Mouse (Mus musculus): ENCODE results near the gene Mthfd2l. TPM values are rescaled to one million over a fixed set of nuclear protein-coding genes. Genes with fewer than 3 reads are reported as not detected.

Gene Mthfd2l
- polyA plus RNA-seq, 1 experiment from 2014 or later = 44.2 TPM

DNA sequence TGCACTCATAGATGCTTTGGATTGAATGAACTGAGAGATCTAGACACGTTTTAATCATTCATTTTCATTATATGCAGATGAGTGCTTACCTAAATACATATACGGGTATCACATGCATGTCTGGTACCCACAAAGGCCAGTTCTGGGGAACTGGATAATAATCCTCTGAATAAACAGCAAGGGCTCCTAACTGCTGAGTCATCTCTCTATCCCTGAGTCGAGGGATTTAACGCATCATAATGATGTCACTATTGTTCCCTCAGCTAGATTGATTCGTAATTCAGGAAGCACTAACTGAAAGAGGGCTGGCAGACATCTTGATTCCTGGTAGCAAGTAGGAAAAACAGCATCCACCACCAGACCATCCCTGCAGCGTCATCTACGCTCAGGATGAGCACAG is 30.2 kb upstream of the Mthfd2l start:
- Histone ChIP-seq H3K27me3 (peaks cover 26% of the 10 kb centered on the region), H3K4me2 (no peak overlapping the region), H3K36me3 (no peaks in the 10 kb centered on the region), H3K4me3 (no peak overlapping the region), H3K9ac (no peak overlapping the region), H3K9me3 (no peaks in the 10 kb centered on the region), H3K27ac (no peak overlapping the region), H3K4me1 (peaks cover 24% of the 10 kb centered on the region)
- ATAC-seq (ENCODE audit: borderline replicate concordance, extremely low read depth, low FRiP score, low TSS enrichment) = no peak
- 58% methylated on average over 7 of the region's 7 CpGs for WGBS

GRCm38 (mm10) chr5:90902380-90903260 is 28.3 kb upstream of the Mthfd2l start:
- ATAC-seq (ENCODE audit: borderline replicate concordance, extremely low read depth, low FRiP score, low TSS enrichment) = no peak
- Histone ChIP-seq H3K27ac (no peak overlapping the region), H3K4me1 (peaks cover 24% of the 10 kb centered on the region), H3K9ac (0 out of 2 replicates have a peak overlapping the region, but pooled peaks have one; percentile 16), H3K4me2 (peak overlapping the region; percentile 57), H3K9me3 (no peaks in the 10 kb centered on the region), H3K27me3 (peaks cover 30% of the 10 kb centered on the region), H3K4me3 (peak overlapping the region; percentile 24), H3K36me3 (no peaks in the 10 kb centered on the region)
- WGBS = 11% methylated on average over 10 of the region's 10 CpGs

- Histone ChIP-seq H3K4me2 (peak within 1 kb of the TSS; percentile 57), H3K27me3 (peaks cover 30% of the 10 kb centered on the region), H3K27ac (no peak within 1 kb of the TSS), H3K4me1 (peaks cover 21% of the 10 kb centered on the region), H3K36me3 (no peaks in the 10 kb centered on the region), H3K9me3 (no peaks in the 10 kb centered on the region), H3K4me3 (peak within 1 kb of the TSS; percentile 24), H3K9ac (0 out of 2 replicates have a peak within 1 kb of the TSS, but pooled peaks have one; percentile 16)
- peak; percentile 85 for ATAC-seq (ENCODE audit: borderline replicate concordance, extremely low read depth, low FRiP score, low TSS enrichment)
- WGBS = 10% methylated on average over 22 of the region's 22 CpGs
These were observed 27.4 kb upstream of the Mthfd2l start, which contains the start of gene Cxcl2 for GRCm38 (mm10) chr5:90903339-90904020. TSS of gene Cxcl2 (plus strand) at chr5:90903871.

DNA sequence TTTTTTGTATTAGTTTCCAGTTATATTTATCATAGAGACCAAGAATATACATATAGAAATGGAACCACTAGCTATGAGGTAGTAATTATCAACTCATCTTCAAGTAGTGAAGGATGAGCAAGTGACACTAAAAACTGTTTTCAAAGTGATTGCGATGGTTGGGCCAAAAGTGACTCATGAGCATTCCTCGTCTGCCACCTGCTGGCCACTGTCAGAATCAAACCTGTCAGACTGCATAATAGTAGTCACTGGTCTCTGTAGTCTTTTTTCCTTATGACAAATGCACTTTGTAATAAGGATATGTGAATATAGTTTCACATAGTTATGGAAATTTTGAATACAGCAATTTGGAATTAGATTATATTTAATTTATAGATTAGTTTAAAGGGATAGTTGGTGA is 21.9 kb upstream of the Mthfd2l start:
- Histone ChIP-seq H3K27ac (no peak overlapping the region), H3K9me3 (no peaks in the 10 kb centered on the region), H3K27me3 (peaks cover 20% of the 10 kb centered on the region), H3K36me3 (no peaks in the 10 kb centered on the region), H3K4me3 (no peak overlapping the region), H3K4me2 (no peak overlapping the region), H3K4me1 (no peaks in the 10 kb centered on the region), H3K9ac (no peak overlapping the region)
- no peak for ATAC-seq (ENCODE audit: borderline replicate concordance, extremely low read depth, low FRiP score, low TSS enrichment)
- WGBS = 3% methylated on average over 2 of the region's 2 CpGs

DNA sequence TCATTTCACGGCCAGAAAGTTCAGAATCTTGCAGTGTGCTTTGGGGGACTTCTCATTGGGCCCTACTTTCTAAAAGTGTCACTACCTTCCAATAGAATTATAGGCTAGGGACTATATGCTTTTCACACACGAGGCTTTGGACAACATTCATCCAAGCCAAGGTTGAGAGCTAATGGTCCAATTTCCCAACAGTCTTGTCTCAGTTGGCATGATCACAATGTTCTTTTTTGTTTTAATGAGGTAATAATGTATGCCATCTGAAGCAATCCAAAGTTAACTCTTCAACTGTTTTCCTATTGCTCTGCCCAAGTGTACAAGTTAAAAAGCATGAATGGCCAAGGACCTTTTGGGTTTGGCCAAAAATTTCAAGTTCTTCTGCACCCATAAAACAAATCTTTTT is 11.4 kb upstream of the Mthfd2l start:
- Histone ChIP-seq H3K27ac (no peak overlapping the region), H3K36me3 (no peaks in the 10 kb centered on the region), H3K4me2 (no peak overlapping the region), H3K27me3 (no peaks in the 10 kb centered on the region), H3K9ac (no peak overlapping the region), H3K4me3 (no peak overlapping the region), H3K9me3 (no peaks in the 10 kb centered on the region), H3K4me1 (no peaks in the 10 kb centered on the region)
- WGBS = 72% methylated on average over 2 of the region's 2 CpGs
- no peak for ATAC-seq (ENCODE audit: borderline replicate concordance, extremely low read depth, low FRiP score, low TSS enrichment)

DNA sequence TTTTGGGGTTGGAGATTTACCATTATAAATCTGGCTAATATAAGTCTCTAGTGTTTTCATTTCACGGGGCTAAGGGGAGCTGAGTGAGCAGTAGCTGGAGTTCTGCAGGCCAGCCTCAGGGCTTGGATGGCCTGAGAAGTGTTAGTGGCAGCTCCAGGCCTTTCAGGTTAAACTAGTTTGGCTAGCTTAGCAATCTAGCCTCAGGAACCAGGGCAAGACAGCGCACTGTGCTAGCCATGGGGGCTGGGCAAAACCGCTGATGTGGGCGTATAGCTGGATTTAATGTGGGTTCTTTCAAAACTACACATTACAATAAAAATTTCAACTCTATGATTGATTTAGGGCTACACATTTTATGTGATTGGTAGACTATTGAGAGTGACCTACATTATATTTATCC is 8.0 kb upstream of the Mthfd2l start:
- Histone ChIP-seq H3K4me1 (no peaks in the 10 kb centered on the region), H3K4me3 (no peak overlapping the region), H3K27me3 (no peaks in the 10 kb centered on the region), H3K36me3 (no peaks in the 10 kb centered on the region), H3K4me2 (no peak overlapping the region), H3K9me3 (no peaks in the 10 kb centered on the region), H3K9ac (no peak overlapping the region), H3K27ac (no peak overlapping the region)
- ATAC-seq (ENCODE audit: borderline replicate concordance, extremely low read depth, low FRiP score, low TSS enrichment) = no peak
- 74% methylated on average over 4 of the region's 4 CpGs for whole genome bisulfite sequencing

DNA sequence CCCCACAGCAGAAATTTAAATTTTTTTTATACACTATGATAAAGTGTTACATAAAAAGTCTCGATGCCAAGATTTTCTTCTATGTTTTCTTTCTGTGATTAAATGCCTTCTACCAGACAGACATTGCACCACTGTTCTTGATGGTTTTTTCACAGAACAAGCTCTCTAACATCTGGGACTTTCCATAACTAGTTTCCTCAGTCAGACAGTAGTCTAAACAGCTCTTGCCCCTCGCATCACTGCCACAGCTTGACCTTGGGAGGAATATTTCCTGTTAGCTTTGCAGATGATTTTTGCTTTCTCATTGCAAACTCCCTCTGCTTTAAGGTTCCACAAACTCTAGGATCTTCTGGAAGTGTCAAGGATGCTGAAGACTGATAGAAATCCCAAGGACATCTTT is 371 bp upstream of the Mthfd2l start:
- H3K4me3 ChIP-seq = peak overlapping the region; percentile 75
- H3K9me3 ChIP-seq = no peaks in the 10 kb centered on the region
- ATAC-seq (ENCODE audit: borderline replicate concordance, extremely low read depth, low FRiP score, low TSS enrichment) = peak; percentile 28; the same call in 1 of the 2 replicates
- peak overlapping the region; percentile 56 for H3K4me2 ChIP-seq
- 20% methylated on average over 2 of the region's 2 CpGs for WGBS
- H3K27me3 ChIP-seq = no peaks in the 10 kb centered on the region
- H3K9ac ChIP-seq = peak overlapping the region; percentile 91
- peaks cover 10% of the 10 kb centered on the region for H3K4me1 ChIP-seq
- H3K36me3 ChIP-seq = peaks cover 14% of the 10 kb centered on the region; the same call in 1 of the 2 replicates
- H3K27ac ChIP-seq = peak overlapping the region; percentile 99

DNA sequence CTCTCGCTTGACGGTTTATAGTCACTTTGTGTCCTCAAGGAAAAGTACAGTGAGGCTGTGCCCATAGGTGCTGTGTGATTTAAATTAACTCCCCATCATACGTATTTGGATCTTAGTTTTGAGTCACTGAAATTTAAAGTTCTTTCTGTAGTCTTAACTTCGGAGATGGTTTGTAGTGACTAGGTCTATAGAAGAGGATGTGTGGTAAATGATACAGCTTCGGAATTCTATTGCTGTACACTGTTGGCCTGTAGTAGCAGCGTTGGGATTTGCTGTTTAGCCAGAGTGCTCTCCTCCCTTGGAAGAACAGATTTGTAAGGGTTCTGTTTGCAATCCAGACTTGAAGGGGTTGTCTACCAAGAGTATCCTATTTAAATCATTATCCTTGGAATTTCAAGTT is 994 bp downstream of the Mthfd2l start:
- Histone ChIP-seq H3K9me3 (no peaks in the 10 kb centered on the region), H3K4me2 (peak overlapping the region; percentile 56), H3K4me1 (peaks cover 10% of the 10 kb centered on the region), H3K27me3 (no peaks in the 10 kb centered on the region), H3K27ac (peak overlapping the region; percentile 99), H3K36me3 (peaks cover 14% of the 10 kb centered on the region; the same call in 1 of the 2 replicates), H3K4me3 (peak overlapping the region; percentile 75), H3K9ac (peak overlapping the region; percentile 91)
- 1% methylated on average over 6 of the region's 6 CpGs for WGBS
- peak; percentile 1; the same call in 1 of the 2 replicates for ATAC-seq (ENCODE audit: borderline replicate concordance, extremely low read depth, low FRiP score, low TSS enrichment)

DNA sequence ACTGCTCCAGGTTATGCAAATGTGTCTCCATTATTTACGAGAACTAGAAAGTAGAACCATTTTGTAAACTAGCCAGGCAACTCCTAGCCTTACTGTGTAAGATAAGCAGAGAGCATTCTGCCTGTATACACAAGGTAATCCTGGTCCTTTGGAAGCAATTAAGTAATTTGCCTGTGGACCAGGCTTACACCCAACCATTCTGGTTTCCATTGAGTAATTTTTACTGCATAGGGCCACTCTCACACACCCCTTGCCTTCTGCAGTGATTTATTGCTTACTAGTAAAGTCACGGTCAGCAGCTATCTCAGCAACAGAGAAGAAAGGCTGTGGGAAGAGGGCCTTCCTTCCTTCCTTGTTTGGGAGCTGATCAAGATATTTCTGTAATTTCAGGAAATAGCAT is 5.8 kb downstream of the Mthfd2l start:
- no peak for ATAC-seq (ENCODE audit: borderline replicate concordance, extremely low read depth, low FRiP score, low TSS enrichment)
- 66% methylated on average over 2 of the region's 2 CpGs for WGBS
- no peak overlapping the region for H3K9ac ChIP-seq

DNA sequence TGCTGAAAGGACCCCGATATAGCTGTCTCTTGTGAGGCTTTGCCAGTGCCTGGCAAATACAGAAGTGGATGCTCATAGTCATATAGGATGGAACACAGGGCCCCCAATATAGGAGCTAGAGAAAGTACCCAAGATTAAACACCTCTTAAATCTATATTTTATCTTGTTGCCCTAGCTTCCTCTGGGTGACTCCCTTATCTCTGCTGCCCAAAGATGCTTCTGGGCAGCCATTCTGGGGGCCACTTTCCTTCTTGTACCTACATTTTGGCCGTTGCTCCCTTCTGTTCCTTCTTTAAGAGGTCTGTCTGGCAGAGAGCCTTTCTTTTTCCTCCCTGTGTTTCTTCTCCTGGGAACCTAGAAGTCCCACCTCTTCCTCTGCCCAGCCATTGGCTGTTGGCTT is 14.5 kb downstream of the Mthfd2l start:
- Histone ChIP-seq H3K9me3 (no peaks in the 10 kb centered on the region), H3K4me1 (no peaks in the 10 kb centered on the region), H3K27me3 (no peaks in the 10 kb centered on the region), H3K27ac (no peak overlapping the region), H3K36me3 (no peaks in the 10 kb centered on the region), H3K9ac (no peak overlapping the region), H3K4me2 (no peak overlapping the region), H3K4me3 (no peak overlapping the region)
- WGBS = 90% methylated on average over 2 of the region's 2 CpGs
- no peak for ATAC-seq (ENCODE audit: borderline replicate concordance, extremely low read depth, low FRiP score, low TSS enrichment)

More for the DNA sequence above, 5.8 kb downstream of the Mthfd2l start:
- Histone ChIP-seq H3K4me3 (no peak overlapping the region), H3K9me3 (no peaks in the 10 kb centered on the region), H3K36me3 (peaks cover 14% of the 10 kb centered on the region; the same call in 1 of the 2 replicates), H3K27me3 (no peaks in the 10 kb centered on the region), H3K27ac (no peak overlapping the region), H3K4me2 (no peak overlapping the region), H3K4me1 (peaks cover 6% of the 10 kb centered on the region)

- no peak overlapping the region for H3K4me2 ChIP-seq
- no peak overlapping the region for H3K9ac ChIP-seq
- H3K4me3 ChIP-seq = no peak overlapping the region
- H3K27me3 ChIP-seq = no peaks in the 10 kb centered on the region
- H3K27ac ChIP-seq = no peak overlapping the region
- no peaks in the 10 kb centered on the region for H3K9me3 ChIP-seq
- no peak for ATAC-seq (ENCODE audit: borderline replicate concordance, extremely low read depth, low FRiP score, low TSS enrichment)
- no peaks in the 10 kb centered on the region for H3K4me1 ChIP-seq
- 76% methylated on average over 15 of the region's 15 CpGs for WGBS
- H3K36me3 ChIP-seq = no peaks in the 10 kb centered on the region
These were observed 18.6 kb downstream of the Mthfd2l start for GRCm38 (mm10) chr5:90949499-90949898.

- no peaks in the 10 kb centered on the region for H3K4me1 ChIP-seq
- no peaks in the 10 kb centered on the region for H3K27me3 ChIP-seq
- no peak overlapping the region for H3K4me3 ChIP-seq
- H3K27ac ChIP-seq = no peak overlapping the region
- no peak overlapping the region for H3K9ac ChIP-seq
- WGBS = 19% methylated on average over 2 of the region's 2 CpGs
- H3K9me3 ChIP-seq = no peaks in the 10 kb centered on the region
- H3K36me3 ChIP-seq = no peaks in the 10 kb centered on the region
- no peak for ATAC-seq (ENCODE audit: borderline replicate concordance, extremely low read depth, low FRiP score, low TSS enrichment)
- no peak overlapping the region for H3K4me2 ChIP-seq
These were observed 20.6 kb downstream of the Mthfd2l start for GRCm38 (mm10) chr5:90951475-90951874.
